Mouse (Mus musculus) heart, embryonic 11.5 days (tissue): ENCODE measurements at regions not wholly inside any gene's neighbourhood (a gene's known extent, or its start where the extent isn't known, plus 50 kb on each side); places are given as distances from the start of the nearest gene placed in this dataset.

ENCODE experiments used
- ATAC-seq: fragments of 200-750 bp; cut with Nextera tagmentation; replicated peaks from 2 replicates; pipeline ENCODE4 v1.8.0; 2017; ENCODE audit warnings: moderate library complexity; ENCODE audit not compliant: insufficient number of reproducible peaks, low FRiP score, low TSS enrichment
- H3K27ac ChIP-seq: fragments of 300-500 bp; sonication (generic); 2 replicates; pipeline ENCODE4 v1.5.1; 2014; ENCODE audit warnings: mild to moderate bottlenecking, low read depth, low read length
- H3K27me3 ChIP-seq: fragments of 300-500 bp; sonication (generic); 2 replicates; pipeline ENCODE4 v1.6.1; 2014; ENCODE audit warnings: mild to moderate bottlenecking, low read length, mixed read lengths; ENCODE audit not compliant: control insufficient read depth, insufficient read depth
- H3K36me3 ChIP-seq: fragments of 300-500 bp; sonication (generic); 2 replicates; pipeline ENCODE4 v1.6.1; 2014; ENCODE audit warnings: mild to moderate bottlenecking, low read length, moderate library complexity, mixed read lengths; ENCODE audit not compliant: control insufficient read depth, insufficient read depth
- H3K4me1 ChIP-seq: fragments of 300-500 bp; sonication (generic); 2 replicates; pipeline ENCODE4 v1.6.1; 2014; ENCODE audit warnings: low read length; ENCODE audit not compliant: control insufficient read depth, insufficient read depth
- H3K4me2 ChIP-seq: fragments of 300-500 bp; sonication (generic); 2 replicates; pipeline ENCODE4 v1.6.1; 2014; ENCODE audit warnings: mild to moderate bottlenecking, moderate library complexity
- H3K4me3 ChIP-seq: fragments of 300-500 bp; sonication (generic); 2 replicates; pipeline ENCODE4 v1.5.1; 2014; ENCODE audit warnings: low read depth, low read length
- H3K9ac ChIP-seq: fragments of 300-500 bp; sonication (generic); 2 replicates; pipeline ENCODE4 v1.6.1; 2014; ENCODE audit warnings: mild to moderate bottlenecking, low read depth, low read length, moderate library complexity
- H3K9me3 ChIP-seq: fragments of 300-500 bp; sonication (generic); replicated peaks from 2 replicates; pipeline ENCODE4 v1.6.1; 2016; ENCODE audit warnings: low read length; ENCODE audit not compliant: control insufficient read depth
- WGBS: fragments of 180-500 bp; shearing (Covaris S2); extraction: QIAGEN DNeasy Blood & Tissue Kit; methylation state at CpG from one replicate; pipeline ENCODE4 v1.1.7; 2014; ENCODE audit not compliant: insufficient replicate concordance; 5-methylcytosine and 5-hydroxymethylcytosine counted together

GRCm38 (mm10) chr9:122437464-122437863 lies 86.1 kb downstream of the Abhd5 start:
- Histone ChIP-seq H3K9ac (no peak overlapping the region), H3K4me3 (no peak overlapping the region), H3K4me1 (no peaks in the 10 kb centered on the region), H3K27ac (no peak overlapping the region), H3K9me3 (no peaks in the 10 kb centered on the region), H3K4me2 (no peak overlapping the region), H3K27me3 (no peaks in the 10 kb centered on the region), H3K36me3 (no peaks in the 10 kb centered on the region)
- ATAC-seq = no peak
- WGBS = 71% methylated on average over 4 of the region's 4 CpGs

GRCm38 (mm10) chr9:122446387-122447105 lies 95.1 kb downstream of the Abhd5 start:
- H3K9me3 ChIP-seq = no peaks in the 10 kb centered on the region
- no peaks in the 10 kb centered on the region for H3K27me3 ChIP-seq
- H3K4me3 ChIP-seq = no peak overlapping the region
- 69% methylated on average over 5 of the region's 5 CpGs for WGBS
- no peak overlapping the region for H3K27ac ChIP-seq
- H3K4me2 ChIP-seq = no peak overlapping the region
- no peak overlapping the region for H3K9ac ChIP-seq
- peaks cover 4% of the 10 kb centered on the region; the same call in 1 of the 2 replicates for H3K4me1 ChIP-seq
- no peaks in the 10 kb centered on the region for H3K36me3 ChIP-seq
- no peak for ATAC-seq

GRCm38 (mm10) chr9:122447568-122447967 lies 96.2 kb downstream of the Abhd5 start:
- no peaks in the 10 kb centered on the region for H3K36me3 ChIP-seq
- no peak overlapping the region for H3K27ac ChIP-seq
- peaks cover 4% of the 10 kb centered on the region; the same call in 1 of the 2 replicates for H3K4me1 ChIP-seq
- no peak overlapping the region for H3K9ac ChIP-seq
- H3K4me3 ChIP-seq = no peak overlapping the region
- no peaks in the 10 kb centered on the region for H3K9me3 ChIP-seq
- ATAC-seq = no peak
- 78% methylated on average over 7 of the region's 7 CpGs for WGBS
- no peak overlapping the region for H3K4me2 ChIP-seq
- H3K27me3 ChIP-seq = no peaks in the 10 kb centered on the region

GRCm38 (mm10) chr9:122448342-122448741 lies 96.9 kb downstream of the Abhd5 start:
- 63% methylated on average over 4 of the region's 4 CpGs for WGBS
- peaks cover 4% of the 10 kb centered on the region; the same call in 1 of the 2 replicates for H3K4me1 ChIP-seq

GRCm38 (mm10) chr9:122450524-122450923 lies 99.1 kb downstream of the Abhd5 start:
- ATAC-seq = no peak
- no peak overlapping the region for H3K4me3 ChIP-seq
- H3K9me3 ChIP-seq = no peaks in the 10 kb centered on the region
- WGBS = 76% methylated on average over 5 of the region's 5 CpGs
- H3K9ac ChIP-seq = no peak overlapping the region
- no peak overlapping the region for H3K27ac ChIP-seq
- H3K4me2 ChIP-seq = no peak overlapping the region
- peaks cover 4% of the 10 kb centered on the region; the same call in 1 of the 2 replicates for H3K4me1 ChIP-seq
- H3K27me3 ChIP-seq = no peaks in the 10 kb centered on the region
- no peaks in the 10 kb centered on the region for H3K36me3 ChIP-seq

More at GRCm38 (mm10) chr9:122448342-122448741, 96.9 kb downstream of the Abhd5 start:
- Histone ChIP-seq H3K36me3 (no peaks in the 10 kb centered on the region), H3K9me3 (no peaks in the 10 kb centered on the region), H3K4me2 (no peak overlapping the region), H3K4me3 (no peak overlapping the region), H3K27ac (no peak overlapping the region), H3K27me3 (no peaks in the 10 kb centered on the region), H3K9ac (no peak overlapping the region)
- ATAC-seq = no peak

- Histone ChIP-seq H3K9me3 (no peaks in the 10 kb centered on the region), H3K27ac (no peak overlapping the region), H3K4me2 (no peak overlapping the region), H3K9ac (no peak overlapping the region), H3K36me3 (no peaks in the 10 kb centered on the region), H3K4me1 (no peaks in the 10 kb centered on the region), H3K27me3 (no peaks in the 10 kb centered on the region), H3K4me3 (no peak overlapping the region)
- ATAC-seq = no peak
- WGBS = 71% methylated on average over 8 of the region's 8 CpGs
Observed at GRCm38 (mm10) chr9:122455301-122455700, 103.9 kb downstream of the Abhd5 start.

GRCm38 (mm10) chr9:122455779-122456178 lies 104.4 kb downstream of the Abhd5 start:
- Histone ChIP-seq H3K27ac (no peak overlapping the region), H3K4me2 (no peak overlapping the region), H3K9me3 (no peaks in the 10 kb centered on the region), H3K36me3 (no peaks in the 10 kb centered on the region), H3K9ac (no peak overlapping the region), H3K4me1 (no peaks in the 10 kb centered on the region), H3K4me3 (no peak overlapping the region), H3K27me3 (no peaks in the 10 kb centered on the region)
- 65% methylated on average over 6 of the region's 6 CpGs for WGBS
- no peak for ATAC-seq

GRCm38 (mm10) chr9:122459491-122459890 lies 108.1 kb downstream of the Abhd5 start:
- Histone ChIP-seq H3K4me1 (no peaks in the 10 kb centered on the region), H3K27me3 (no peaks in the 10 kb centered on the region), H3K4me2 (no peak overlapping the region), H3K9ac (no peak overlapping the region), H3K4me3 (no peak overlapping the region), H3K9me3 (no peaks in the 10 kb centered on the region), H3K27ac (no peak overlapping the region), H3K36me3 (no peaks in the 10 kb centered on the region)
- no peak for ATAC-seq
- 60% methylated on average over 6 of the region's 6 CpGs for WGBS

GRCm38 (mm10) chr9:122471539-122471938 lies 120.1 kb downstream of the Abhd5 start:
- Histone ChIP-seq H3K4me1 (no peaks in the 10 kb centered on the region), H3K27ac (no peak overlapping the region), H3K4me2 (no peak overlapping the region), H3K4me3 (no peak overlapping the region), H3K36me3 (no peaks in the 10 kb centered on the region), H3K9me3 (no peaks in the 10 kb centered on the region), H3K9ac (no peak overlapping the region), H3K27me3 (no peaks in the 10 kb centered on the region)
- no peak for ATAC-seq
- 94% methylated on average over 2 of the region's 2 CpGs for WGBS
